Mouse (Mus musculus): ENCODE results near the gene Efcab8. TPM values are rescaled to one million over a fixed set of nuclear protein-coding genes. Genes with fewer than 3 reads are reported as not detected.
"Not testable (repeated sequence)": the region's sequence is repeated elsewhere in the genome, so short reads cannot be mapped to it uniquely, and the experiment has no call there.

The Efcab8 gene
- polyA plus RNA-seq, 1 experiment, result 0.19 TPM

- no peak for DNase-seq
- no peak overlapping the region for H3K4me3 ChIP-seq (replicated peaks; ENCODE audit: extremely low read depth, low read depth, low read length)
- WGBS, result 64% methylated on average over 3 of the region's 3 CpGs
- TF ChIP-seq POLR2A (IDR thresholded peaks at IDR 0.05; ENCODE audit: borderline replicate concordance, extremely low read depth, low read depth, low read length) (no peak), CTCF (IDR thresholded peaks at IDR 0.05; ENCODE audit: insufficient read depth, low read length) (no peak)
- no peaks in the 10 kb centered on the region for H3K4me1 ChIP-seq (ENCODE audit: control insufficient read depth, insufficient read depth, low read length)
Measured at GRCm38 (mm10) chr2:153809921-153810320, 30.2 kb downstream of the Efcab8 start.

GRCm38 (mm10) chr2:153822005-153822543 lies 42.3 kb downstream of the Efcab8 start:
- Histone ChIP-seq H3K4me1 (ENCODE audit: control insufficient read depth, insufficient read depth, low read length) (no peaks in the 10 kb centered on the region), H3K4me3 (replicated peaks; ENCODE audit: extremely low read depth, low read depth, low read length) (no peak overlapping the region)
- WGBS, result 77% methylated on average over 2 of the region's 2 CpGs
- DNase-seq, result no peak
- no peak for TF ChIP-seq POLR2A (IDR thresholded peaks at IDR 0.05; ENCODE audit: borderline replicate concordance, extremely low read depth, low read depth, low read length)
- no peak for TF ChIP-seq CTCF (IDR thresholded peaks at IDR 0.05; ENCODE audit: insufficient read depth, low read length)

- no peaks in the 10 kb centered on the region for H3K4me1 ChIP-seq (ENCODE audit: control insufficient read depth, insufficient read depth, low read length)
- no peak for DNase-seq
- TF ChIP-seq POLR2A (IDR thresholded peaks at IDR 0.05; ENCODE audit: borderline replicate concordance, extremely low read depth, low read depth, low read length) (no peak), CTCF (IDR thresholded peaks at IDR 0.05; ENCODE audit: insufficient read depth, low read length) (no peak)
- no peak overlapping the region for H3K4me3 ChIP-seq (replicated peaks; ENCODE audit: extremely low read depth, low read depth, low read length)
- WGBS, result 63% methylated on average over 6 of the region's 6 CpGs
Measured at GRCm38 (mm10) chr2:153824593-153824992, 44.9 kb downstream of the Efcab8 start.

- DNase-seq; H3K4me3 ChIP-seq (replicated peaks; ENCODE audit: extremely low read depth, low read depth, low read length); H3K4me1 ChIP-seq (ENCODE audit: control insufficient read depth, insufficient read depth, low read length): not testable (repeated sequence)
- WGBS, result 64% methylated on average over 32 of the region's 32 CpGs
Measured at GRCm38 (mm10) chr2:153825900-153826299, 46.2 kb downstream of the Efcab8 start.

- no peaks in the 10 kb centered on the region for H3K4me1 ChIP-seq (ENCODE audit: control insufficient read depth, insufficient read depth, low read length)
- H3K4me3 ChIP-seq (replicated peaks; ENCODE audit: extremely low read depth, low read depth, low read length), result no peak overlapping the region
- TF ChIP-seq POLR2A (IDR thresholded peaks at IDR 0.05; ENCODE audit: borderline replicate concordance, extremely low read depth, low read depth, low read length), result no peak
- no peak for DNase-seq
- 74% methylated on average over 8 of the region's 8 CpGs for WGBS
Measured at GRCm38 (mm10) chr2:153827171-153827830, 47.6 kb downstream of the Efcab8 start.

- no peak for DNase-seq
- no peak for TF ChIP-seq POLR2A (IDR thresholded peaks at IDR 0.05; ENCODE audit: borderline replicate concordance, extremely low read depth, low read depth, low read length)
- H3K4me1 ChIP-seq (ENCODE audit: control insufficient read depth, insufficient read depth, low read length), result no peaks in the 10 kb centered on the region
- no peak overlapping the region for H3K4me3 ChIP-seq (replicated peaks; ENCODE audit: extremely low read depth, low read depth, low read length)
- 73% methylated on average over 7 of the region's 7 CpGs for WGBS
Measured at GRCm38 (mm10) chr2:153828704-153829103, 49.0 kb downstream of the Efcab8 start.

GRCm38 (mm10) chr2:153833291-153833690 lies 53.6 kb downstream of the Efcab8 start:
- DNase-seq, result no peak
- H3K4me1 ChIP-seq (ENCODE audit: control insufficient read depth, insufficient read depth, low read length), result no peaks in the 10 kb centered on the region
- 88% methylated on average over 8 of the region's 8 CpGs for WGBS
- H3K4me3 ChIP-seq (replicated peaks; ENCODE audit: extremely low read depth, low read depth, low read length), result no peak overlapping the region
- TF ChIP-seq POLR2A (IDR thresholded peaks at IDR 0.05; ENCODE audit: borderline replicate concordance, extremely low read depth, low read depth, low read length) (no peak), CTCF (IDR thresholded peaks at IDR 0.05; ENCODE audit: insufficient read depth, low read length) (no peak)

- 78% methylated on average over 8 of the region's 8 CpGs for WGBS
- TF ChIP-seq POLR2A (IDR thresholded peaks at IDR 0.05; ENCODE audit: borderline replicate concordance, extremely low read depth, low read depth, low read length) (no peak), CTCF (IDR thresholded peaks at IDR 0.05; ENCODE audit: insufficient read depth, low read length) (no peak)
Measured at GRCm38 (mm10) chr2:153842854-153843253, 63.1 kb downstream of the Efcab8 start.

GRCm38 (mm10) chr2:153848389-153848788 lies 68.7 kb downstream of the Efcab8 start:
- no peak overlapping the region for H3K4me3 ChIP-seq (replicated peaks; ENCODE audit: extremely low read depth, low read depth, low read length)
- H3K4me1 ChIP-seq (ENCODE audit: control insufficient read depth, insufficient read depth, low read length), result no peaks in the 10 kb centered on the region
- TF ChIP-seq CTCF (IDR thresholded peaks at IDR 0.05; ENCODE audit: insufficient read depth, low read length), result no peak
- no peak for TF ChIP-seq POLR2A (IDR thresholded peaks at IDR 0.05; ENCODE audit: borderline replicate concordance, extremely low read depth, low read depth, low read length)
- no peak for DNase-seq
- 79% methylated on average over 3 of the region's 3 CpGs for whole genome bisulfite sequencing

More at GRCm38 (mm10) chr2:153842854-153843253, 63.1 kb downstream of the Efcab8 start:
- Histone ChIP-seq H3K4me3 (replicated peaks; ENCODE audit: extremely low read depth, low read depth, low read length) (no peak overlapping the region), H3K4me1 (ENCODE audit: control insufficient read depth, insufficient read depth, low read length) (no peaks in the 10 kb centered on the region)
- DNase-seq, result no peak

GRCm38 (mm10) chr2:153850351-153851029 lies 70.8 kb downstream of the Efcab8 start:
- TF ChIP-seq CTCF (IDR thresholded peaks at IDR 0.05; ENCODE audit: insufficient read depth, low read length), result 0 out of 2 replicates have a peak, but pooled peaks have one; percentile 18
- TF ChIP-seq POLR2A (IDR thresholded peaks at IDR 0.05; ENCODE audit: borderline replicate concordance, extremely low read depth, low read depth, low read length), result no peak
- no peaks in the 10 kb centered on the region for H3K4me1 ChIP-seq (ENCODE audit: control insufficient read depth, insufficient read depth, low read length)
- 79% methylated on average over 6 of the region's 6 CpGs for WGBS
- no peak overlapping the region for H3K4me3 ChIP-seq (replicated peaks; ENCODE audit: extremely low read depth, low read depth, low read length)
- no peak for DNase-seq
